Mouse (Mus musculus) kidney, postnatal 0 days (tissue): ENCODE data around the gene Nol6. TPM values are rescaled to one million over a fixed set of nuclear protein-coding genes. Genes with fewer than 3 reads are reported as not detected.

Experiments used
- ATAC-seq: fragments of 200-750 bp; cut with Nextera tagmentation; replicated peaks from 2 replicates; pipeline ENCODE4 v1.8.0; 2017; ENCODE audit warnings: low read depth, moderate number of reproducible peaks, moderate TSS enrichment, moderate library complexity; ENCODE audit not compliant: low FRiP score
- DNase-seq: peaks from one replicate; pipeline ENCODE4 v3.0.0-alpha.2; 2016; ENCODE audit warnings: low spot score
- H3K27ac ChIP-seq: fragments of 300-500 bp; sonication (generic); 2 replicates; pipeline ENCODE4 v1.5.1; 2014; ENCODE audit warnings: mild to moderate bottlenecking
- H3K27me3 ChIP-seq: fragments of 300-500 bp; sonication (generic); 2 replicates; pipeline ENCODE4 v1.6.1; 2014; ENCODE audit warnings: low read length, mixed read lengths; ENCODE audit not compliant: insufficient read depth
- H3K36me3 ChIP-seq: fragments of 300-500 bp; sonication (generic); 2 replicates; pipeline ENCODE4 v1.6.1; 2014; ENCODE audit warnings: low read length, mixed read lengths; ENCODE audit not compliant: insufficient read depth
- H3K4me1 ChIP-seq: fragments of 300-500 bp; sonication (generic); replicated peaks from 2 replicates; pipeline ENCODE4 v1.6.1; 2014; ENCODE audit warnings: antibody characterized with exemption, low read length, mixed read lengths; ENCODE audit not compliant: insufficient read depth
- H3K4me2 ChIP-seq: fragments of 300-500 bp; sonication (generic); 2 replicates; pipeline ENCODE4 v1.6.1; 2014; ENCODE audit warnings: mild to moderate bottlenecking, low read length, moderate library complexity, mixed read lengths
- H3K4me3 ChIP-seq: fragments of 300-500 bp; sonication (generic); replicated peaks from 2 replicates; pipeline ENCODE4 v1.5.1; 2014; ENCODE audit warnings: low read depth, low read length
- H3K9ac ChIP-seq: fragments of 300-500 bp; sonication (generic); 2 replicates; pipeline ENCODE4 v1.6.1; 2014; ENCODE audit warnings: low read depth, low read length
- H3K9me3 ChIP-seq: fragments of 300-500 bp; sonication (generic); replicated peaks from 2 replicates; pipeline ENCODE4 v1.6.1; 2016; ENCODE audit warnings: low read length, inconsistent platforms, mixed read lengths
- CTCF ChIP-seq: IDR thresholded peaks from 2 replicates; pipeline ENCODE4 v1.5.1; 2016; ENCODE audit warnings: antibody characterized with exemption, low read depth, mild to moderate bottlenecking, moderate library complexity
- WGBS: fragments of 180-500 bp; shearing (Covaris S2); extraction: QIAGEN DNeasy Blood & Tissue Kit; methylation state at CpG from one replicate; pipeline ENCODE4 v1.1.7; 2014; 5-methylcytosine and 5-hydroxymethylcytosine counted together
- polyA plus RNA-seq: library from polyadenylated mRNA; unstranded; fragments of >200 nt; fragmentation: Nextera tagmentation; extraction: Ambion mirVana; gene quantifications from 2 replicates; pipeline ENCODE4 v1.2.1, GENCODE M21; 2015

Nol6 gene
- polyA plus RNA-seq, 1 experiment from 2014 or later: 18.1 TPM

- H3K4me1 ChIP-seq: no peaks in the 10 kb centered on the region
- H3K9ac ChIP-seq: no peak overlapping the region
- DNase-seq: peak; percentile 84
- WGBS: 3% methylated on average over 2 of the region's 2 CpGs
- no peak overlapping the region for H3K4me3 ChIP-seq
- H3K36me3 ChIP-seq: no peaks in the 10 kb centered on the region
- no peaks in the 10 kb centered on the region for H3K9me3 ChIP-seq
- H3K27ac ChIP-seq: no peak overlapping the region
- H3K27me3 ChIP-seq: no peaks in the 10 kb centered on the region
- H3K4me2 ChIP-seq: no peak overlapping the region
- TF ChIP-seq CTCF: peak; percentile 87
- ATAC-seq: peak; percentile 72; the same call in 1 of the 2 replicates
Measured at GRCm38 (mm10) chr4:41129406-41129805, 5.2 kb upstream of the Nol6 start.

DNA sequence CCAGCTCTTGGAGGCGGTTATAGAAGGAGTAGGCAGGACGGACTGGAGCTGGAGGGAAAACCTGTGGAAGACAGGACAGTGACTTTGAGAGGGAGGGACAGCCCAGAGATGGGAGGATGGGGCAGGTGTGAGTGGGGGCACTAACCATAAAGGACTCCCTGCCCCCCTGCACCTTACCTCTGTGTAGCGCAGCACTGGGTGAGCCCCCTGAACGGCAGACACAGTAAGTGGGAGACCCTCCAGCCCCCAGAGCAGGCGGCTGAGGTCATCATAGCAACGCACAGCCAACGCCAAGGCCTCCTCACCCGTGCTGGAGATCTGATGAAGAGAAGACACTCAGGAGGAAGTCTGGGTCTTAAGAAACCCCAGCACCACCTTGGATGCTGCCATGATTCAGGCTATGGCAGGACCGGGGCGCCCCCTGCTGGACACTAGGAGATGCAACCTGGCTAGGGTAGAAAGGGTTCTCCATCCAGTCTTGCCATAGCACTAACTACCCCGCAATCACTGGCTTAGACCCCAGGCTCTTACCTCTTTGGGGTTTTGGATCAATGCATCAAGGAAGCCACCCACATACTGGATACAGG is 5.5 kb downstream of the Nol6 start:
- H3K27me3 ChIP-seq: no peaks in the 10 kb centered on the region
- peak; percentile 41; the same call in 1 of the 2 replicates for ATAC-seq
- no peak overlapping the region for H3K4me3 ChIP-seq
- DNase-seq: peak; percentile 76
- TF ChIP-seq CTCF: peak; percentile 93
- no peaks in the 10 kb centered on the region for H3K9me3 ChIP-seq
- H3K36me3 ChIP-seq: peaks cover 65% of the 10 kb centered on the region
- no peak overlapping the region for H3K9ac ChIP-seq
- no peak overlapping the region for H3K4me2 ChIP-seq
- no peak overlapping the region for H3K27ac ChIP-seq
- H3K4me1 ChIP-seq: peaks cover 8% of the 10 kb centered on the region
- WGBS: 69% methylated on average over 11 of the region's 11 CpGs

GRCm38 (mm10) chr4:41116817-41117216 is 7.4 kb downstream of the Nol6 start:
- Histone ChIP-seq H3K9me3 (no peaks in the 10 kb centered on the region), H3K36me3 (peaks cover 67% of the 10 kb centered on the region), H3K4me2 (no peak overlapping the region), H3K27me3 (no peaks in the 10 kb centered on the region), H3K27ac (no peak overlapping the region), H3K4me1 (no peaks in the 10 kb centered on the region), H3K4me3 (no peak overlapping the region), H3K9ac (no peak overlapping the region)
- no peak for ATAC-seq
- no peak for DNase-seq
- TF ChIP-seq CTCF: no peak
- 81% methylated on average over 3 of the region's 3 CpGs for WGBS

- Histone ChIP-seq H3K9me3 (no peaks in the 10 kb centered on the region), H3K36me3 (peaks cover 57% of the 10 kb centered on the region), H3K27ac (no peak overlapping the region), H3K9ac (no peak overlapping the region), H3K4me2 (no peak overlapping the region), H3K27me3 (no peaks in the 10 kb centered on the region), H3K4me1 (no peaks in the 10 kb centered on the region), H3K4me3 (no peak overlapping the region)
- WGBS: 94% methylated on average over 15 of the region's 15 CpGs
- ATAC-seq: no peak
- no peak for DNase-seq
- no peak for TF ChIP-seq CTCF
Measured at GRCm38 (mm10) chr4:41115793-41116192, 8.5 kb downstream of the Nol6 start.

DNA sequence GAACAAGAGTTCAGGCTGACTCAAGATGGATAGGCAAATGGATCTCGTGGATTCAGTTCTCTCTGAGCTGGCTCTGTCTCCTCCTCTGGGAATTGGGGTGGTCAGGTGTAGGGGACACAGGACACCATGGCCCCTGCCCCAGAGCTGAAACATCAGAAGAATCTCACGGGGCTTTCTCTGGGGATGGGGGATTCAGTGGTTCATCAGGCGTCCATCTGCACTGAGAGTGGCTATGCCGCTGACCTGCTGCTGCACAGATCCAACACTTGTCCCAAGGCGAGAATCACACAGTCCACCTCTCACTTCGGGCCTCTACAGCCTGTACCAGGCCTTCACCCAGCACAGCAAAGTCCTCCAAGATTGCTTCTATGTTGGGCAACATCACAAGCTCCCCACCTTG is 9.2 kb downstream of the Nol6 start:
- no peaks in the 10 kb centered on the region for H3K9me3 ChIP-seq
- H3K27me3 ChIP-seq: no peaks in the 10 kb centered on the region
- H3K27ac ChIP-seq: no peak overlapping the region
- TF ChIP-seq CTCF: no peak
- no peak overlapping the region for H3K4me2 ChIP-seq
- DNase-seq: no peak
- peaks cover 50% of the 10 kb centered on the region for H3K36me3 ChIP-seq
- H3K4me3 ChIP-seq: no peak overlapping the region
- no peaks in the 10 kb centered on the region for H3K4me1 ChIP-seq
- no peak for ATAC-seq
- WGBS: 90% methylated on average over 6 of the region's 6 CpGs
- no peak overlapping the region for H3K9ac ChIP-seq

DNA sequence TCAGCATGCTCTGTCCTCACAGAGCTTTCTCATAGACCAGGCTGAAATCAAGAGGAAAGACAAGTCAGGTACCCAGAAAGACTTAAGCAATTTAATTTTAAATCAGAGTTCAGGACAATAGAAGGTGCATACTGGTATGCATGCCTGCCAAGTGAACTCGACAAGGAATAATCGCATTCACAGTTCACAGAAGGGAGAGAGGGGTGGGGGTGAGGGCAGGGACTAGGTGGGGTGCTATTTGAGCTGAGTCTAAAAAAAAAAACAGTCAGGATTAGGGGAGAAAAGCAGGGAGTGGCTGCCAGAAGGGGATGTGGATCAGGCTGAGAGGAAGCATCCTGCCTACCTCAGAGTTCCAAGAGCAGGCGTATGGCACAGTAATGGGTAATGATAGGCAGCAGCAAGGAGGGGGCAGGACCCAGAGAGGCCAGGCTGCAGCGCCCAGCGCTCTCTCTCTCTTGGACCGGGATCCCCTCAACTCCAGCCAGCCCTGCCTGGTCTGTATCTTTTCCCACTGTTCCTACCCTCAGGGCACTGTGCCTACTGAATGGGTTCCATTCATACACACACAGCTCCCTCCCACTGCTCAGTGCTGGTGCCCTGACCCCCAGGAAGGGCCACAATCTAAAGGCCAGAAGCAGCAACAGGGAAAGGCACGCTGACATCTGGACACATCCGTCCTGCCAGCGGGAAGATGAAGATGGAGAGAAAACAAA is 9.7 kb downstream of the Nol6 start:
- no peak for TF ChIP-seq CTCF
- H3K9me3 ChIP-seq: no peaks in the 10 kb centered on the region
- 84% methylated on average over 9 of the region's 9 CpGs for WGBS
- DNase-seq (no peak), ATAC-seq (no peak)
- no peaks in the 10 kb centered on the region for H3K4me1 ChIP-seq
- H3K4me2 ChIP-seq: no peak overlapping the region
- H3K4me3 ChIP-seq: no peak overlapping the region
- peaks cover 45% of the 10 kb centered on the region for H3K36me3 ChIP-seq
- no peaks in the 10 kb centered on the region for H3K27me3 ChIP-seq
- no peak overlapping the region for H3K9ac ChIP-seq
- H3K27ac ChIP-seq: no peak overlapping the region
